Mouse (Mus musculus): Measurements from ENCODE around the gene Saxo1.

- no peak for TF ChIP-seq POLR2A (IDR thresholded peaks at IDR 0.05; ENCODE audit: insufficient read depth, low read length)
- TF ChIP-seq CTCF (IDR thresholded peaks at IDR 0.05; ENCODE audit: low read depth, low read length): no peak
- no peak for TF ChIP-seq EP300 (IDR thresholded peaks at IDR 0.05; ENCODE audit: insufficient read depth, low read depth, low read length)
Observed at GRCm38 (mm10) chr4:86588236-86588635, 30.1 kb upstream of the Saxo1 start.

Data from ES-Bruce4 (cell line).